Mouse (Mus musculus): ENCODE measurements around the gene H2al1d.
"Not testable (repeated sequence)": the region's sequence is repeated elsewhere in the genome, so short reads cannot be mapped to it uniquely, and the experiment has no call there.

H2al1d gene

GRCm38 (mm10) chrX:11308524-11308923 is at the start of gene H2al1d:
H2al1d (plus strand) TSS chrX:11308824.
- not testable (repeated sequence) for DNase-seq (ENCODE audit: low read depth, low spot score)

GRCm38 (mm10) chrX:11264918-11265317 is 43.7 kb upstream of the H2al1d start:
- no peak for DNase-seq (ENCODE audit: low read depth, low spot score)

GRCm38 (mm10) chrX:11267791-11268190 is 40.8 kb upstream of the H2al1d start:
- DNase-seq (ENCODE audit: low read depth, low spot score), result no peak

GRCm38 (mm10) chrX:11269074-11269473 is 39.5 kb upstream of the H2al1d start:
- no peak for DNase-seq (ENCODE audit: low read depth, low spot score)

GRCm38 (mm10) chrX:11273190-11273589 is 35.4 kb upstream of the H2al1d start:
- DNase-seq (ENCODE audit: low read depth, low spot score), result no peak

- no peak for DNase-seq (ENCODE audit: low read depth, low spot score)
Measured at GRCm38 (mm10) chrX:11277083-11277482, 31.5 kb upstream of the H2al1d start.

GRCm38 (mm10) chrX:11280741-11281140 is 27.9 kb upstream of the H2al1d start:
- DNase-seq (ENCODE audit: low read depth, low spot score), result no peak

- no peak for DNase-seq (ENCODE audit: low read depth, low spot score)
Measured at GRCm38 (mm10) chrX:11288306-11288882, 20.2 kb upstream of the H2al1d start.

GRCm38 (mm10) chrX:11289244-11289643 is 19.4 kb upstream of the H2al1d start:
- peak; percentile 3 for DNase-seq (ENCODE audit: low read depth, low spot score)

- not testable (repeated sequence) for DNase-seq (ENCODE audit: low read depth, low spot score)
Measured at GRCm38 (mm10) chrX:11298957-11299356, 9.7 kb upstream of the H2al1d start, which contains the start of gene H2al1a. H2al1a (plus strand) TSS chrX:11299257.

GRCm38 (mm10) chrX:11302132-11302531 is 6.5 kb upstream of the H2al1d start, which contains the start of gene H2al1b:
H2al1b (plus strand) TSS chrX:11302432.
- DNase-seq (ENCODE audit: low read depth, low spot score), result not testable (repeated sequence)

- DNase-seq (ENCODE audit: low read depth, low spot score), result not testable (repeated sequence)
Measured at GRCm38 (mm10) chrX:11305355-11305754, 3.3 kb upstream of the H2al1d start, which contains the start of gene H2al1c. H2al1c (plus strand) TSS chrX:11305655.

GRCm38 (mm10) chrX:11311634-11312033 is 3.0 kb downstream of the H2al1d start, which contains the start of gene H2al1e:
H2al1e (plus strand) TSS chrX:11311934.
- DNase-seq (ENCODE audit: low read depth, low spot score), result not testable (repeated sequence)

- DNase-seq (ENCODE audit: low read depth, low spot score), result not testable (repeated sequence)
Measured at GRCm38 (mm10) chrX:11314858-11315257, 6.2 kb downstream of the H2al1d start, which contains the start of gene H2al1f. H2al1f (plus strand) TSS chrX:11315158.

- DNase-seq (ENCODE audit: low read depth, low spot score), result not testable (repeated sequence)
Measured at GRCm38 (mm10) chrX:11317956-11318355, 9.3 kb downstream of the H2al1d start, which contains the start of gene H2al1g. H2al1g (plus strand) TSS chrX:11318256.

- not testable (repeated sequence) for DNase-seq (ENCODE audit: low read depth, low spot score)
Measured at GRCm38 (mm10) chrX:11321192-11321591, 12.6 kb downstream of the H2al1d start, which contains the start of gene H2al1h. H2al1h (plus strand) TSS chrX:11321492.

GRCm38 (mm10) chrX:11324359-11324758 is 15.7 kb downstream of the H2al1d start, which contains the start of gene H2al1i:
H2al1i (plus strand) TSS chrX:11324659.
- DNase-seq (ENCODE audit: low read depth, low spot score), result not testable (repeated sequence)

- not testable (repeated sequence) for DNase-seq (ENCODE audit: low read depth, low spot score)
Measured at GRCm38 (mm10) chrX:11327522-11327921, 18.9 kb downstream of the H2al1d start, which contains the start of gene H2al1j. H2al1j (plus strand) TSS chrX:11327822.

- DNase-seq (ENCODE audit: low read depth, low spot score), result no peak
Measured at GRCm38 (mm10) chrX:11345762-11346161, 37.1 kb downstream of the H2al1d start.

GRCm38 (mm10) chrX:11346756-11347155 is 38.1 kb downstream of the H2al1d start:
- DNase-seq (ENCODE audit: low read depth, low spot score), result no peak
